Mouse (Mus musculus): ENCODE results near the gene Eif3c. TPM values are rescaled to one million over a fixed set of nuclear protein-coding genes. Genes with fewer than 3 reads are reported as not detected.

Gene Eif3c
- polyA plus RNA-seq, 1 experiment, result 344 TPM

- Histone ChIP-seq H3K4me3 (no peak overlapping the region), H3K4me2 (ENCODE audit: low read depth) (no peak overlapping the region), H3K27me3 (ENCODE audit: control insufficient read depth, insufficient read depth, insufficient read length) (peaks cover 32% of the 10 kb centered on the region), H3K79me2 (ENCODE audit: control insufficient read depth, insufficient read depth) (no peaks in the 10 kb centered on the region), H3K36me3 (ENCODE audit: control insufficient read depth, insufficient read depth) (no peaks in the 10 kb centered on the region), H3ac (ENCODE audit: control insufficient read depth, insufficient read length) (no peak overlapping the region)
- TF ChIP-seq USF1 (IDR thresholded peaks at IDR 0.05; ENCODE audit: low read depth) (no peak), TCF12 (IDR thresholded peaks at IDR 0.05; ENCODE audit: insufficient read depth, poor library complexity, severe bottlenecking) (no peak), CEBPB (IDR thresholded peaks at IDR 0.05; ENCODE audit: insufficient read depth, poor library complexity, severe bottlenecking) (no peak), POLR2A (IDR thresholded peaks at IDR 0.05; ENCODE audit: insufficient read length, low read depth) (no peak), POLR2AphosphoS2 (IDR thresholded peaks at IDR 0.05; ENCODE audit: insufficient read length, low read depth) (no peak), E2F4 (IDR thresholded peaks at IDR 0.05; ENCODE audit: insufficient read depth) (no peak), MAX (IDR thresholded peaks at IDR 0.05; ENCODE audit: low read depth) (no peak), MYOG (IDR thresholded peaks at IDR 0.05; ENCODE audit: control insufficient read depth in 1 of 3, insufficient read depth in 1 of 3, insufficient read length in 2 of 3, low read depth in 2 of 3) (no peak), REST (IDR thresholded peaks at IDR 0.05; ENCODE audit: insufficient read depth, insufficient read length) (no peak), TCF3 (IDR thresholded peaks at IDR 0.05; ENCODE audit: insufficient read length, low read depth) (no peak), MYOD1 (IDR thresholded peaks at IDR 0.05; ENCODE audit: control insufficient read depth in 1 of 3, insufficient read length in 2 of 3, low read depth in 2 of 3) (no peak), SRF (IDR thresholded peaks at IDR 0.05; ENCODE audit: control insufficient read depth, insufficient read length, low read depth) (no peak)
These were observed 46.7 kb downstream of the Eif3c start for GRCm38 (mm10) chr7:126519513-126519912.

- TF ChIP-seq USF1 (IDR thresholded peaks at IDR 0.05; ENCODE audit: low read depth) (no peak), MYOG (IDR thresholded peaks at IDR 0.05; ENCODE audit: control insufficient read depth in 1 of 3, insufficient read depth in 1 of 3, insufficient read length in 2 of 3, low read depth in 2 of 3) (no peak), E2F4 (IDR thresholded peaks at IDR 0.05; ENCODE audit: insufficient read depth) (no peak), MAX (IDR thresholded peaks at IDR 0.05; ENCODE audit: low read depth) (no peak), CEBPB (IDR thresholded peaks at IDR 0.05; ENCODE audit: insufficient read depth, poor library complexity, severe bottlenecking) (no peak), POLR2AphosphoS2 (IDR thresholded peaks at IDR 0.05; ENCODE audit: insufficient read length, low read depth) (no peak), REST (IDR thresholded peaks at IDR 0.05; ENCODE audit: insufficient read depth, insufficient read length) (no peak), TCF3 (IDR thresholded peaks at IDR 0.05; ENCODE audit: insufficient read length, low read depth) (no peak), POLR2A (IDR thresholded peaks at IDR 0.05; ENCODE audit: insufficient read length, low read depth) (no peak)
- Histone ChIP-seq H3K4me2 (ENCODE audit: low read depth) (no peak overlapping the region), H3ac (ENCODE audit: control insufficient read depth, insufficient read length) (no peak overlapping the region), H3K79me2 (ENCODE audit: control insufficient read depth, insufficient read depth) (no peaks in the 10 kb centered on the region), H3K27me3 (ENCODE audit: control insufficient read depth, insufficient read depth, insufficient read length) (peaks cover 32% of the 10 kb centered on the region), H3K36me3 (ENCODE audit: control insufficient read depth, insufficient read depth) (no peaks in the 10 kb centered on the region), H3K4me3 (no peak overlapping the region)
These were observed 47.8 kb downstream of the Eif3c start for GRCm38 (mm10) chr7:126518261-126518941.

- H3ac ChIP-seq (ENCODE audit: control insufficient read depth, insufficient read length), result no peak overlapping the region
- TF ChIP-seq TCF12 (IDR thresholded peaks at IDR 0.05; ENCODE audit: insufficient read depth, poor library complexity, severe bottlenecking) (no peak), TCF3 (IDR thresholded peaks at IDR 0.05; ENCODE audit: insufficient read length, low read depth) (no peak), POLR2A (IDR thresholded peaks at IDR 0.05; ENCODE audit: insufficient read length, low read depth) (no peak), REST (IDR thresholded peaks at IDR 0.05; ENCODE audit: insufficient read depth, insufficient read length) (no peak), MYOD1 (IDR thresholded peaks at IDR 0.05; ENCODE audit: control insufficient read depth in 1 of 3, insufficient read length in 2 of 3, low read depth in 2 of 3) (no peak), SRF (IDR thresholded peaks at IDR 0.05; ENCODE audit: control insufficient read depth, insufficient read length, low read depth) (no peak)
These were observed 54.9 kb downstream of the Eif3c start for GRCm38 (mm10) chr7:126511287-126511686.

GRCm38 (mm10) chr7:126507126-126507778, 59.0 kb downstream of the Eif3c start:
- Histone ChIP-seq H3K36me3 (ENCODE audit: control insufficient read depth, insufficient read depth) (no peaks in the 10 kb centered on the region), H3K27me3 (ENCODE audit: control insufficient read depth, insufficient read depth, insufficient read length) (no peaks in the 10 kb centered on the region), H3K4me2 (ENCODE audit: low read depth) (peak overlapping the region; percentile 2), H3K4me3 (no peak overlapping the region), H3K79me2 (ENCODE audit: control insufficient read depth, insufficient read depth) (no peaks in the 10 kb centered on the region), H3ac (ENCODE audit: control insufficient read depth, insufficient read length) (no peak overlapping the region)
- TF ChIP-seq TCF12 (IDR thresholded peaks at IDR 0.05; ENCODE audit: insufficient read depth, poor library complexity, severe bottlenecking) (no peak), REST (IDR thresholded peaks at IDR 0.05; ENCODE audit: insufficient read depth, insufficient read length) (no peak), POLR2A (IDR thresholded peaks at IDR 0.05; ENCODE audit: insufficient read length, low read depth) (no peak), MAX (IDR thresholded peaks at IDR 0.05; ENCODE audit: low read depth) (no peak), MYOD1 (IDR thresholded peaks at IDR 0.05; ENCODE audit: control insufficient read depth in 1 of 3, insufficient read length in 2 of 3, low read depth in 2 of 3) (no peak), E2F4 (IDR thresholded peaks at IDR 0.05; ENCODE audit: insufficient read depth) (no peak), CEBPB (IDR thresholded peaks at IDR 0.05; ENCODE audit: insufficient read depth, poor library complexity, severe bottlenecking) (no peak)

More at GRCm38 (mm10) chr7:126511287-126511686, 54.9 kb downstream of the Eif3c start:
- H3K27me3 ChIP-seq (ENCODE audit: control insufficient read depth, insufficient read depth, insufficient read length), result peaks cover 14% of the 10 kb centered on the region
- no peaks in the 10 kb centered on the region for H3K79me2 ChIP-seq (ENCODE audit: control insufficient read depth, insufficient read depth)
- H3K4me3 ChIP-seq, result no peak overlapping the region
- no peaks in the 10 kb centered on the region for H3K36me3 ChIP-seq (ENCODE audit: control insufficient read depth, insufficient read depth)
- H3K4me2 ChIP-seq (ENCODE audit: low read depth), result no peak overlapping the region
